Mouse (Mus musculus): ENCODE results near the gene Gpr55.

- TF ChIP-seq CTCF (conservative IDR thresholded peaks at IDR 0.05; ENCODE audit: low read length): no peak
- TF ChIP-seq NANOG (IDR thresholded peaks at IDR 0.05; ENCODE audit: borderline replicate concordance, low read length): no peak
- TF ChIP-seq POU5F1 (IDR thresholded peaks at IDR 0.05; ENCODE audit: borderline replicate concordance, low read length): no peak
These were observed 8.7 kb upstream of the Gpr55 start for GRCm38 (mm10) chr1:85969519-85969918.

Measured in E14TG2a.4 (cell line).